Mouse (Mus musculus) midbrain, embryonic 11.5 days (tissue): ENCODE results near the gene Ctsd. TPM values are rescaled to one million over a fixed set of nuclear protein-coding genes. Genes with fewer than 3 reads are reported as not detected.
A peak's percentile ranks its signal among the peaks of the same experiment; 100 is the strongest.
"Not testable (repeated sequence)": the region's sequence is repeated elsewhere in the genome, so short reads cannot be mapped to it uniquely, and the experiment has no call there.

Source experiments
- ATAC-seq: fragments of 200-750 bp; cut with Nextera tagmentation; 2 replicates; pipeline ENCODE4 v1.8.0; 2017; ENCODE audit warnings: moderate TSS enrichment, moderate library complexity; ENCODE audit not compliant: low FRiP score
- DNase-seq: peaks from one replicate; pipeline ENCODE4 v3.0.0; 2015; ENCODE audit warnings: low spot score; ENCODE audit errors: missing footprints
- H3K27ac ChIP-seq: fragments of 300-500 bp; sonication (generic); 2 replicates; pipeline ENCODE4 v1.5.1; 2014; ENCODE audit warnings: low read depth, low read length
- H3K27me3 ChIP-seq: fragments of 300-500 bp; sonication (generic); 2 replicates; pipeline ENCODE4 v1.6.1; 2014; ENCODE audit warnings: mild to moderate bottlenecking, low read length, moderate library complexity, mixed read lengths; ENCODE audit not compliant: control insufficient read depth, insufficient read depth
- H3K36me3 ChIP-seq: fragments of 300-500 bp; sonication (generic); 2 replicates; pipeline ENCODE4 v1.6.1; 2014; ENCODE audit warnings: mild to moderate bottlenecking, low read length, moderate library complexity, mixed read lengths; ENCODE audit not compliant: control insufficient read depth, insufficient read depth
- H3K4me1 ChIP-seq: fragments of 300-500 bp; sonication (generic); 2 replicates; pipeline ENCODE4 v1.6.1; 2014; ENCODE audit warnings: low read length; ENCODE audit not compliant: control insufficient read depth, insufficient read depth
- H3K4me2 ChIP-seq: fragments of 300-500 bp; sonication (generic); 2 replicates; pipeline ENCODE4 v1.6.1; 2014; ENCODE audit warnings: mild to moderate bottlenecking, moderate library complexity
- H3K4me3 ChIP-seq: fragments of 300-500 bp; sonication (generic); 2 replicates; pipeline ENCODE4 v1.5.1; 2014; ENCODE audit warnings: low read depth, low read length
- H3K9ac ChIP-seq: fragments of 300-500 bp; sonication (generic); 2 replicates; pipeline ENCODE4 v1.6.1; 2014; ENCODE audit warnings: low read length
- H3K9me3 ChIP-seq: fragments of 300-500 bp; sonication (generic); 2 replicates; pipeline ENCODE4 v1.6.1; 2016; ENCODE audit warnings: low read length; ENCODE audit not compliant: control insufficient read depth
- WGBS: fragments of 180-500 bp; shearing (Covaris S2); extraction: QIAGEN DNeasy Blood & Tissue Kit; methylation state at CpG from one replicate; pipeline ENCODE4 v1.1.7; 2014; 5-methylcytosine and 5-hydroxymethylcytosine counted together
- polyA plus RNA-seq: library from polyadenylated mRNA; unstranded; fragments of >200 nt; fragmentation: Nextera tagmentation; extraction: Ambion mirVana; gene quantifications from 2 replicates; pipeline ENCODE4 v1.2.1, GENCODE M21; 2014

The Ctsd gene
- polyA plus RNA-seq, 1 experiment from 2014 or later = 169 TPM

DNA sequence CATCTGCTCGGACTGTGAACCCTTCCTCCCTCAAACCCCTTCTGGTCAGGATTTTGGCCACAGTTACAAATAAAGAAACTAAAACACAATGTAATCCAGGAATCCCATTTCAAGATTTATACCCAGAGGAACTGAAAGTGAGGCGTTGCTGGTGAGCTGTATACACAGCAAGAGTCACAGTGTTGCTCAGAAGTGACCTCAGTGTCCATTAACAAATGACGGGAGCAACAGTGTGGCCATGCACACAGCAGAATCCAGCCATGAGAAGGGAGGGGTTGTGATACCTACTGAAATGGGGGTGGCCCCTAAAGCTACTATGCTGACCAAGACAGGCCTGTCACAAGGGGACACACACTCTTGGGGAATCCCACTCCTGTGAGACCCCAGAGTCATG, 45.6 kb downstream of the Ctsd start:
- H3K27me3 ChIP-seq = no peaks in the 10 kb centered on the region
- H3K27ac ChIP-seq = no peak overlapping the region
- H3K4me3 ChIP-seq = no peak overlapping the region
- H3K36me3 ChIP-seq = no peaks in the 10 kb centered on the region
- ATAC-seq (no peak), DNase-seq (no peak)
- H3K9me3 ChIP-seq = no peaks in the 10 kb centered on the region
- WGBS = 83% methylated on average over 3 of the region's 3 CpGs
- no peaks in the 10 kb centered on the region for H3K4me1 ChIP-seq
- no peak overlapping the region for H3K9ac ChIP-seq
- H3K4me2 ChIP-seq = no peak overlapping the region

DNA sequence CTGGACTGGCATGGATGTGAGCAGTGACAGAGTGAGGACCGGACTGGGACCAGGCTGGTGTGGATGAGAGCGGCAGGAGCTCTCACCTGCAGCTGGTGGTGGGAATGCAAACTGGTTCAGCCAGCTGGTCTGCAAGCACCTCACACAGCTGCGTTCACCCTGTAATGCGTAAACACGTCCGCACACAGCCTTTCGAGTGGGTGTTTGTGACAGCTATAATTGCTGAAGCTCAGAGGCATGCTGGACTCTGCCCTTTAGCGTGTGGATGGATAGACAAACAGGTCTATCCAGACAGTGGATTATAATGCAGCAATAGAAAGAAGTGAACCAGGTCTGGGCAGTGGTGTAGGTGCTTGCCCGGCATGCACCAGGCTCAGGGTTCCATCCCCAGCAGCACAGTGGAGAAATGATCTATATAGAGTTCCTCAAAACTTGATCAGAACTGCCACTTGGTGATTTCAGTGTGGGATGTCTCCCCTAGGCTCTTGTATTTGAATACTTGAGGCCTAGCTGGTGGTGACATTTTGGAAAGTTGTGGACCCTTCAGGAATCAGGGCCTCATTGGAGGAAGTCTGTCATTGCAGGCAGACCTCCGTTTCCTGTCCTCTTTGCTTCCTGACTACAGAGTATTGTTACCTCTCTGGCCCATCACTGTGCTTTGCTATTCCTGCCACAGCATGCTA, 46.1 kb downstream of the Ctsd start:
- no peaks in the 10 kb centered on the region for H3K4me1 ChIP-seq
- H3K36me3 ChIP-seq = no peaks in the 10 kb centered on the region
- DNase-seq = peak; percentile 35
- H3K9ac ChIP-seq = no peak overlapping the region
- no peak overlapping the region for H3K4me3 ChIP-seq
- 86% methylated on average over 10 of the region's 10 CpGs for WGBS
- H3K27ac ChIP-seq = no peak overlapping the region
- no peaks in the 10 kb centered on the region for H3K9me3 ChIP-seq
- H3K27me3 ChIP-seq = no peaks in the 10 kb centered on the region
- H3K4me2 ChIP-seq = no peak overlapping the region
- no peak for ATAC-seq

DNA sequence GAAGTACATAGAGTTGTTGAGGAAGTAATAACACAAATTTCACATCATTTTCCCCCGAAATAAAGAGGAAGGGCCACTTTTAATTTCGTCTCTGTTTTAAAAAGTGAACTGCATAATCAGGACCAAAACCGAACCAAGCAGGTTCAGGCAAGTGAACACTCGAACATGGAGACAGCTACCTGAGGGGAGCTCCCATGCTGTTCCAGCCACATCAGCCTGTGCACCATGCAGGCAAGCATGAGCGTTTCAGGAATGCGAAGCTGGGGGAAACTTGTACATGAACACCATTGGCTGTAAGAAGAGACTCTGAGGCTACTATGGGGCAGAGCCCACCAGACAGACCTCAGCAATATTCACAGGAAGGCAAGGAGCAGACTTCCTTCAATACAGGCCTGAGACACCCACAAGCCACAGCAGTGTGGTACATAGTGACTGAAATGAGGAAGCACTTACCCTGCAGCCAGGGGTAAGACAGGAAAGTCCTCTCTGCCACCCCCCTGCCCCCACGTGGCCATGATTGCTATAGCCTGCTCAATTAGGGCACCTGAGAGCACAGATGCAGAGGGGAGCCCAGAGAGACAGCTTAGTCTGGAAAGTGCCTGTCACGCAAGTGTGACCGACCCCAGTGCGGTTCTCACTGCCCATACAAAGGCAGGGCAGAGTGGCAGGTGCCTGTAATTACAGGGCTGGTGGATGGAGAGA, 47.4 kb downstream of the Ctsd start:
- no peak overlapping the region for H3K9ac ChIP-seq

DNA sequence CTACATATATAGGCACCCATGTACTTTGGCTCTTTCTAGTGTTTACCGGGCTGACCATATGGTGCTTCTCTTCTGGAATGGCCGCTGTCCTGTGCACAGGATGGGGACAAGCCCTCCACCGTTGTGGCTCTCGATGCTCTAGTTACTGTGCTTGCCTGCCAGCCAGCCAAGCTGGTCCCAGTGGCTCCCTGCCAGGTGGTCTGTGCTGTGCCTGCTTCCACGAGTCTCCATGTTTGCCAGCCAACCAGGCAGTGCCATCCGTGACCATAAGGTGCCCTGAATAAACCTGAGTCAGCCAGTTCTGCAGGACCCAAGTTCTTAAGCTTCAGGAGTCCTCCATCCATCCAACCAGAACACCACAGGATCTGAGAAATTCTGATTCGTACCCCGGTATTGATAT, 52.7 kb downstream of the Ctsd start:
- Histone ChIP-seq H3K4me2 (no peak overlapping the region), H3K36me3 (no peaks in the 10 kb centered on the region), H3K4me1 (no peaks in the 10 kb centered on the region), H3K27ac (no peak overlapping the region), H3K4me3 (no peak overlapping the region), H3K9me3 (no peaks in the 10 kb centered on the region), H3K27me3 (no peaks in the 10 kb centered on the region), H3K9ac (no peak overlapping the region)
- ATAC-seq (no peak), DNase-seq (peak; percentile 53)
- WGBS = 80% methylated on average over 8 of the region's 8 CpGs

More for the DNA sequence above, 47.4 kb downstream of the Ctsd start:
- Histone ChIP-seq H3K27me3 (no peaks in the 10 kb centered on the region), H3K4me1 (no peaks in the 10 kb centered on the region), H3K4me3 (no peak overlapping the region), H3K9me3 (no peaks in the 10 kb centered on the region), H3K4me2 (no peak overlapping the region), H3K36me3 (no peaks in the 10 kb centered on the region), H3K27ac (no peak overlapping the region)
- DNase-seq (peak; percentile 78), ATAC-seq (no peak)
- WGBS = 63% methylated on average over 10 of the region's 10 CpGs

DNA sequence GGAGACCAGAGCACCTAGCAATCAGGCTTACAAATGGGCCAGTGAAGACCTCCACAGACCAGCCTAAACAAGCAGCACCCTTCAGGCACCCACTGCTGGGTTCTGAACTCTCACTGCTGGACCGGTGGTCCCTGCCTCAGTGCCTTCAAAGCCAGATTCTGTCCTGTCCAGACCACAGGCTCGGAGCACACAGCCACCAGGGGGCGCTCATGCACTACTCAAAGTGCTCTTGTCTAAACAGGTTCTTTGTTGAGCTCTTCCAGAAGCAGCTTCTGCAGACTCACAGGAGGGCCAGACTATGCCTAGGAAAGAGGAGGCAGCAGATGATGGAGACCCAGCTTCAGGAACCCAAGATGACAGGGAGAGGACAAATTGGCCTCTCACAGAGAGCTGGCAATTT, 53.6 kb downstream of the Ctsd start:
- Histone ChIP-seq H3K9me3 (no peaks in the 10 kb centered on the region), H3K4me2 (no peak overlapping the region), H3K27ac (no peak overlapping the region), H3K36me3 (no peaks in the 10 kb centered on the region), H3K4me1 (no peaks in the 10 kb centered on the region), H3K4me3 (no peak overlapping the region), H3K27me3 (no peaks in the 10 kb centered on the region), H3K9ac (no peak overlapping the region)
- WGBS = 6% methylated on average over 3 of the region's 3 CpGs
- DNase-seq (peak; percentile 100), ATAC-seq (peak; percentile 76)

DNA sequence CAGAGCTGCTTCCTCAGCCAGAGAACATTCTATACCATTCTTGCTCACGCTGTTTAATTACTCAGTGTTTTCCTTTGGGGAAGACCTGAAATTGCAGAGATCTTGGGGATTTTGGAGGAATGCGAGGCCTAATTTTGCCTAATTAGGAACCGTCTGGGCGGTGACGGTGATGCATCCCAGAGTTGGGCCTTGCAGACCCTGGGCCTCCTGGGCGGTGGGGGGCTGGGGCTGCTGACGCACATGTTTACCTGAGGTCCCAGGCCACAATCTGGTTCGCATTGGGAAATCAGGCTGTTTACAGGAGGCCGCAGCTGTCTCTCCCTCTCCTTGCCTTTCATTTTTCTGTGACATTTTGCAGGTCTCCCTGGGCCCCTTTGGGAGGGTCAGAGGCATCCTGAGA, 55.1 kb downstream of the Ctsd start:
- not testable (repeated sequence) for DNase-seq

DNA sequence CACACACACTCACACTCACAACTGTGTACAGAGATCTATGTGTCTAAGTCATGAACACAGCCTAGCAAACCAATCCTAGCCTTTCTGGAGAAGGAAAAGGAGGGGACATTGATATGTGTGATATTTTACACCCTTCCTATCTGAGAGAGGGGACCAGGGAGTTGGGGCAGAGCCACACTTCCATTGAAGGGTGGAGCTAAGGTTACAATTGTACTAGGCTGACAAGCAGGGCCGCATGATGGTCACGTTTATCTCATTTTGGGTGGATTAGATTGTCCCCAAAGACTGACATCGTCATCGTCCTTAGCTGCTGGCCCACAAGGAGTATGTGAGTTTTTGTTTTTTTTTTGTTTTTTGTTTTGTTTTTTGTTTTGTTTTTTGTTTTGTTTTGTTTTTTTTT, 56.6 kb downstream of the Ctsd start:
- Histone ChIP-seq H3K36me3 (no peaks in the 10 kb centered on the region), H3K27ac (no peak overlapping the region), H3K9me3 (no peaks in the 10 kb centered on the region), H3K4me2 (no peak overlapping the region), H3K4me3 (no peak overlapping the region), H3K4me1 (no peaks in the 10 kb centered on the region), H3K9ac (no peak overlapping the region), H3K27me3 (no peaks in the 10 kb centered on the region)
- WGBS = 89% methylated on average over 4 of the region's 4 CpGs
- no peak for ATAC-seq
- peak; percentile 39 for DNase-seq

More for the DNA sequence above, 55.1 kb downstream of the Ctsd start:
- not testable (repeated sequence) for H3K9ac ChIP-seq, H3K4me2 ChIP-seq, H3K27ac ChIP-seq, H3K4me3 ChIP-seq, H3K27me3 ChIP-seq, H3K4me1 ChIP-seq, H3K9me3 ChIP-seq, H3K36me3 ChIP-seq, ATAC-seq
- WGBS = 82% methylated on average over 2 of the region's 9 CpGs

DNA sequence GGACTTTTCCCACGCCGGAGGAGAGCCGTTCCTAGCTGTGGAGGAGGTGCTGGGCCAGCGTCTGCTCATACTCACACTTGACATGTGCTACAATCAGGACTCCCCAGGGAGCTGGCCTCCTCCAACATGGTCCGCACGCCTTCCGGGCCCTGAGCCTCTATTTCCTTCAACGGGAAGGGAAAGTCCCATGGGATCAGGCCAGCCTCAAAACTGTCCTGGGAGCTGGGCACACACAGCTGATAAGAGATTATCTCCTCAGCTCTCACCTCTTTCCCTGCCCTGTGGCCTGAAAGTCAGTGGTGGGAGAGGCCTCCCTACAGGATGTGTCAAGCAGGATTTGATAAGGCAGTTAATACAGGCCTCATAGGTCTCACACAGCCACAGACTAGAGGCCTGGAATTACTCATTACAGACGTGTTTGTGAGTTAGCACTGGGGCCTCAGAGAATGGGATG, 57.5 kb downstream of the Ctsd start:
- Histone ChIP-seq H3K4me3 (no peak overlapping the region), H3K9me3 (no peaks in the 10 kb centered on the region), H3K27ac (no peak overlapping the region), H3K4me2 (no peak overlapping the region), H3K9ac (no peak overlapping the region), H3K36me3 (no peaks in the 10 kb centered on the region), H3K4me1 (no peaks in the 10 kb centered on the region), H3K27me3 (no peaks in the 10 kb centered on the region)
- peak; percentile 73 for DNase-seq
- 84% methylated on average over 9 of the region's 9 CpGs for WGBS
- no peak for ATAC-seq

DNA sequence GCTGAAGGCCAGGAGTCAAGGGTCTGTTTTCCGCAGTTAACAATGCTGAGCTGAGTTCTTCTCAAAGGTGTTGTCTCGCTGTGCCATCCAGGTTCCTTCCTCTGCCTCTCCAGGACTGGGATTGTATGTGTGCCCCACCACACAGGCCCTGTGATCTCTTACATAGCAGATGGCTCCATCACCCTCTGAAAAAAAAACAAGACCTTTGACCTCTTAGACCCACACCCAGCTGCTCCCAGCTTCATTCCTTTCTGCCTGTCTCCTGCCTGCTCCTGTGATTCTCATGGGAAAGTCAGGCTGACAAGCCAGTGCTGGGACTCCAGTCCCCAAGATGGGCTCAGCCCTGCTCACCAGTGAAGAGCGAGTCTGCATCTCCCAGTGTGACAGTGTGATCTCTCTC, 59.3 kb downstream of the Ctsd start:
- no peak for ATAC-seq
- Histone ChIP-seq H3K27ac (no peak overlapping the region), H3K9me3 (no peaks in the 10 kb centered on the region), H3K9ac (no peak overlapping the region), H3K4me3 (no peak overlapping the region), H3K4me2 (no peak overlapping the region), H3K27me3 (no peaks in the 10 kb centered on the region), H3K36me3 (no peaks in the 10 kb centered on the region), H3K4me1 (no peaks in the 10 kb centered on the region)
- peak; percentile 88 for DNase-seq
- 59% methylated on average over 3 of the region's 3 CpGs for WGBS
